Mouse (Mus musculus): ENCODE data around the gene Macrod2.

- no peak for TF ChIP-seq POLR2A (IDR thresholded peaks at IDR 0.05; ENCODE audit: borderline replicate concordance, insufficient read depth, low read length)
- TF ChIP-seq CTCF (IDR thresholded peaks at IDR 0.05; ENCODE audit: borderline replicate concordance, insufficient read depth, low read depth, low read length) = no peak
Measured at GRCm38 (mm10) chr2:142403394-142403793, 2008.3 kb downstream of the Macrod2 start.

Measured in cerebellum, adult 2 months (tissue).